Mouse (Mus musculus) hindbrain, embryonic 14.5 days (tissue): ENCODE data around the gene Srp68. TPM values are rescaled to one million over a fixed set of nuclear protein-coding genes. Genes with fewer than 3 reads are reported as not detected.

Source experiments
- ATAC-seq: fragments of 200-750 bp; cut with Nextera tagmentation; 2 replicates; pipeline ENCODE4 v1.8.0; 2017; ENCODE audit warnings: moderate number of reproducible peaks, mild to moderate bottlenecking, moderate TSS enrichment, moderate library complexity; ENCODE audit not compliant: low FRiP score
- DNase-seq: peaks from one replicate; pipeline ENCODE4 v3.0.0-alpha.2; 2015; ENCODE audit warnings: low spot score
- H3K27ac ChIP-seq: fragments of 300-500 bp; sonication (generic); 2 replicates; pipeline ENCODE4 v1.5.1; 2014; ENCODE audit warnings: mild to moderate bottlenecking, moderate library complexity
- H3K27me3 ChIP-seq: fragments of 300-500 bp; sonication (generic); 2 replicates; pipeline ENCODE4 v1.6.1; 2014; ENCODE audit warnings: mild to moderate bottlenecking, low read length, mixed read lengths; ENCODE audit not compliant: control insufficient read depth, insufficient read depth
- H3K36me3 ChIP-seq: fragments of 300-500 bp; sonication (generic); replicated peaks from 2 replicates; pipeline ENCODE4 v1.6.1; 2014; ENCODE audit not compliant: control insufficient read depth, insufficient read depth
- H3K4me1 ChIP-seq: fragments of 300-500 bp; sonication (generic); replicated peaks from 2 replicates; pipeline ENCODE4 v1.6.1; 2014; ENCODE audit warnings: antibody characterized with exemption, low read length, mixed read lengths; ENCODE audit not compliant: control insufficient read depth, insufficient read depth
- H3K4me2 ChIP-seq: fragments of 300-500 bp; sonication (generic); replicated peaks from 2 replicates; pipeline ENCODE4 v1.6.1; 2014; ENCODE audit warnings: mild to moderate bottlenecking, moderate library complexity
- H3K4me3 ChIP-seq: fragments of 300-500 bp; sonication (generic); replicated peaks from 2 replicates; pipeline ENCODE4 v1.5.1; 2014; ENCODE audit warnings: mild to moderate bottlenecking, low read length
- H3K9ac ChIP-seq: fragments of 300-500 bp; sonication (generic); 2 replicates; pipeline ENCODE4 v1.6.1; 2014
- H3K9me3 ChIP-seq: fragments of 300-500 bp; sonication (generic); 2 replicates; pipeline ENCODE4 v1.6.1; 2016; ENCODE audit warnings: low read length; ENCODE audit not compliant: control insufficient read depth
- WGBS: fragments of 180-500 bp; shearing (Covaris S2); extraction: QIAGEN DNeasy Blood & Tissue Kit; methylation state at CpG from one replicate; pipeline ENCODE4 v1.1.7; 2014; 5-methylcytosine and 5-hydroxymethylcytosine counted together
- polyA plus RNA-seq: library from polyadenylated mRNA; unstranded; fragments of >200 nt; fragmentation: Nextera tagmentation; extraction: Ambion mirVana; gene quantifications from 2 replicates; pipeline ENCODE4 v1.2.1, GENCODE M21; 2014

The Srp68 gene
- polyA plus RNA-seq, 1 experiment from 2014 or later = 52.0 TPM

DNA sequence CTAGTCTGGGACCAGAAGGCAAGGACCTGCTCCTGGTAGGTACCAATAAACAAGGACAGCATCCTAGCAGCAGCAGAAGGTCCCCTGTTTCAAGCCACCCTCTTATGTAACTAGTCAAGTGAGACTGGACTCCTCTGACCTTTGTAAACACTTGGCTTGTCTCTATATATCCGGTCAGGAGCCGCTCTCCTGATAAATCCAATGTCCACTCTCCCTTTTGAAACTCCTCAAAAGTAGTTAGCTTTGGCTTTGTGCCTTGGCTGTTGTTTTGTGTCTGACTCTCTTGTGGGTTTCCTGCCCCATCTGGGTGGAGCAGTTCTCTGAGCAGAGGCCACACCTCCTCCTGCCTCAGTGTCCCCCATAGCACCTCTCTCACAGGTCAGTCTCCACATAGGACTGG is 55.8 kb downstream of the Srp68 start:
- Histone ChIP-seq H3K9me3 (peaks cover 7% of the 10 kb centered on the region; the same call in 1 of the 2 replicates), H3K27ac (peak overlapping the region; percentile 66), H3K9ac (no peak overlapping the region), H3K36me3 (no peaks in the 10 kb centered on the region), H3K4me2 (no peak overlapping the region), H3K4me3 (no peak overlapping the region), H3K27me3 (peaks cover 32% of the 10 kb centered on the region), H3K4me1 (no peaks in the 10 kb centered on the region)
- no peak for DNase-seq
- WGBS = 70% methylated on average over 2 of the region's 2 CpGs
- ATAC-seq = no peak

DNA sequence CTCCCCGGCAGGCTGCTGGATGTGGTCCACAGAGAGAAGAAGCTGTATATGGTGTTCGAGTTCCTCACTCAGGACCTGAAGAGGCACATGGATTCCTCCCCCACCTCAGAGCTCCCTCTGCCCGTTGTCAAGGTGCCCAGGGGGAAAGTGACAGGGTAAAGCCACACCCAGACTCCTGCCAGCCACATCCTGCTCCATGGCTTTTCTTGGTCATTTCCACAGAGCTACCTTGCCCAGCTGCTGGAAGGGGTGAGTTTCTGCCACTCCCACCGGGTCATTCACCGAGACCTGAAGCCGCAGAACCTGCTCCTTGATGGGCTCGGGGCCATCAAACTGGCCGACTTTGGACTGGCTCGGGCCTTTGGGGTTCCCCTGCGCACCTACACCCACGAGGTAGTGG is 57.5 kb downstream of the Srp68 start:
- no peak overlapping the region for H3K4me3 ChIP-seq
- DNase-seq = no peak
- ATAC-seq = no peak
- peaks cover 6% of the 10 kb centered on the region; the same call in 1 of the 2 replicates for H3K36me3 ChIP-seq
- H3K9me3 ChIP-seq = peaks cover 4% of the 10 kb centered on the region; the same call in 1 of the 2 replicates
- no peak overlapping the region for H3K9ac ChIP-seq
- no peak overlapping the region for H3K27ac ChIP-seq
- WGBS = 85% methylated on average over 11 of the region's 11 CpGs
- H3K4me1 ChIP-seq = no peaks in the 10 kb centered on the region
- H3K4me2 ChIP-seq = no peak overlapping the region
- peaks cover 14% of the 10 kb centered on the region for H3K27me3 ChIP-seq

DNA sequence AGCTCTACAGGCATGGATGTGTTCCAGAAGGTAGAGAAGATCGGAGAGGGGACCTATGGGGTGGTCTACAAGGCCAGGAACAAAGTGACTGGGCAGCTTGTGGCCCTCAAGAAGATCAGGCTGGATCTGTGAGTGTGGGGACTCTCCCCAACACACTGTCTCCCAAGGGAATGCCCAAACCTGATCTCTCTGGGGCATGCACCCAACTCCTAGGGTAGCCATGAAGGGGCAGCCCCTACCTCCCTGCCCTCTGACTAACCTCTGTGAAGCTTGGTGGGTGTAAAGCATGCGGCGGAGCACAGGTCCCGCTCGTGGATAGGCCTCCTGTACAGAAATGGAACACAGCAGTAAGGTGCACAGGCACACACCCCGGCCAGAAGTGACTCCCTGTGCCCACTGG is 58.0 kb downstream of the Srp68 start:
- ATAC-seq (no peak), DNase-seq (no peak)
- Histone ChIP-seq H3K27me3 (peaks cover 9% of the 10 kb centered on the region), H3K4me2 (no peak overlapping the region), H3K4me1 (no peaks in the 10 kb centered on the region), H3K36me3 (peaks cover 6% of the 10 kb centered on the region; the same call in 1 of the 2 replicates), H3K9me3 (no peaks in the 10 kb centered on the region), H3K9ac (no peak overlapping the region), H3K4me3 (no peak overlapping the region), H3K27ac (no peak overlapping the region)
- WGBS = 98% methylated on average over 6 of the region's 6 CpGs

GRCm38 (mm10) chr11:116215181-116215580 is 58.8 kb downstream of the Srp68 start:
- WGBS = 80% methylated on average over 7 of the region's 7 CpGs

GRCm38 (mm10) chr11:116213877-116214510 is 60.0 kb downstream of the Srp68 start:
- Histone ChIP-seq H3K9ac (no peak overlapping the region), H3K4me3 (no peak overlapping the region), H3K27me3 (no peaks in the 10 kb centered on the region), H3K9me3 (no peaks in the 10 kb centered on the region), H3K36me3 (peaks cover 6% of the 10 kb centered on the region; the same call in 1 of the 2 replicates), H3K27ac (no peak overlapping the region), H3K4me1 (no peaks in the 10 kb centered on the region), H3K4me2 (no peak overlapping the region)
- WGBS = 90% methylated on average over 13 of the region's 13 CpGs
- no peak for DNase-seq
- no peak for ATAC-seq

More at GRCm38 (mm10) chr11:116215181-116215580, 58.8 kb downstream of the Srp68 start:
- ATAC-seq (no peak), DNase-seq (no peak)
- peaks cover 6% of the 10 kb centered on the region; the same call in 1 of the 2 replicates for H3K36me3 ChIP-seq
- H3K27me3 ChIP-seq = peaks cover under 1% of the 10 kb centered on the region; the same call in 1 of the 2 replicates
- no peak overlapping the region for H3K4me3 ChIP-seq
- no peaks in the 10 kb centered on the region for H3K9me3 ChIP-seq
- no peaks in the 10 kb centered on the region for H3K4me1 ChIP-seq
- H3K4me2 ChIP-seq = no peak overlapping the region
- H3K27ac ChIP-seq = no peak overlapping the region
- H3K9ac ChIP-seq = no peak overlapping the region

- no peak for DNase-seq
- ATAC-seq = no peak
- no peak overlapping the region for H3K4me3 ChIP-seq
- peaks cover 12% of the 10 kb centered on the region; the same call in 1 of the 2 replicates for H3K36me3 ChIP-seq
- no peak overlapping the region for H3K27ac ChIP-seq
- H3K9me3 ChIP-seq = no peaks in the 10 kb centered on the region
- H3K27me3 ChIP-seq = no peaks in the 10 kb centered on the region
- 91% methylated on average over 6 of the region's 6 CpGs for WGBS
- no peak overlapping the region for H3K9ac ChIP-seq
- no peaks in the 10 kb centered on the region for H3K4me1 ChIP-seq
- no peak overlapping the region for H3K4me2 ChIP-seq
These were observed 61.2 kb downstream of the Srp68 start for GRCm38 (mm10) chr11:116212847-116213246.

DNA sequence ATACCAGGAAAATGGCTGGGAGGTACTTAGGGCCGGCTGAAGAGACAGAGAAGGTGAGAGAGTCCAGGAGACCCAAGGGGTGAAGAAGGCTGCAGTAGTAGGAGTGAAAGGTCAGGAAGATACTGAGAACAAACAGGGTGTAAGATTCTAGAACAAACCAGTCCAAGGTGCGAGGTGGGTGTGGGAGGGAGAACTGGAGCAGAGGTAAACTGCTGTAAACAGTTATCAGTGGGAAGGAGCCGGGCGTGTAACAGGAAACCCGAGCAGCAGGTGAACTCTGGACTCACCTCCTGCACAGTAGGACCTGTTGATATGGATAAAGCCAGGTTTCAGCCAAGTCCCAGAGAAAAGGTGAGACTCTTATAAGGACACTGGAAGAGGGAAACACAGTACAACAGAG is 63.3 kb downstream of the Srp68 start:
- Histone ChIP-seq H3K4me1 (no peaks in the 10 kb centered on the region), H3K4me3 (no peak overlapping the region), H3K27me3 (no peaks in the 10 kb centered on the region), H3K36me3 (peaks cover 30% of the 10 kb centered on the region), H3K9ac (no peak overlapping the region), H3K9me3 (no peaks in the 10 kb centered on the region), H3K27ac (no peak overlapping the region), H3K4me2 (no peak overlapping the region)
- WGBS = 74% methylated on average over 5 of the region's 5 CpGs
- DNase-seq = no peak
- ATAC-seq = no peak

DNA sequence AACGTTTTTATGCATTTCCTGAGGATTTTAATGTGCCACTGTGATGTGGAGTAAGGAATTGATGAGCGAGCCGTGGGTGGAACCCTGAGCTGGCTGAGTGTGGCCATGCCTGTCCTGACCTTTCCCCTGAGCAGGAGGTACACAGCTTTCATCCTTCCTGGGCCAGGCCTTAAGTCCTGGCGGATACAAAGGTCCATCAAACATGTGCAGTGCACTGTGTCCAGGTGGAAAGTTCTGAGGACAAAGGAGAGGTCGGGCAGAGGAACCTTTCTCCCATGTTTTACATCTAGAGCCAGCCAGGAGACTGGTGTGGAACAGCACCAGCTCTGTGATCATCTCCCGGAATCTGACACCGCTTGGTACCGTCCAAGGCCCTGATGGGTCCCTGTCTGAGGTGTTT is 64.8 kb downstream of the Srp68 start:
- Histone ChIP-seq H3K9me3 (no peaks in the 10 kb centered on the region), H3K4me1 (no peaks in the 10 kb centered on the region), H3K4me3 (no peak overlapping the region), H3K27ac (no peak overlapping the region), H3K4me2 (no peak overlapping the region), H3K27me3 (no peaks in the 10 kb centered on the region), H3K36me3 (peaks cover 41% of the 10 kb centered on the region), H3K9ac (no peak overlapping the region)
- 86% methylated on average over 8 of the region's 8 CpGs for WGBS
- ATAC-seq (no peak), DNase-seq (no peak)

GRCm38 (mm10) chr11:116208660-116209059 is 65.4 kb downstream of the Srp68 start:
- WGBS = 88% methylated on average over 3 of the region's 3 CpGs
- no peak overlapping the region for H3K27ac ChIP-seq
- ATAC-seq = no peak

More at GRCm38 (mm10) chr11:116208660-116209059, 65.4 kb downstream of the Srp68 start:
- Histone ChIP-seq H3K4me2 (no peak overlapping the region), H3K4me3 (no peak overlapping the region), H3K9ac (no peak overlapping the region), H3K4me1 (no peaks in the 10 kb centered on the region), H3K27me3 (no peaks in the 10 kb centered on the region), H3K36me3 (peaks cover 43% of the 10 kb centered on the region), H3K9me3 (no peaks in the 10 kb centered on the region)
- DNase-seq = no peak
